Mouse (Mus musculus): ENCODE measurements around the gene Hao1.

Hao1 gene

DNA sequence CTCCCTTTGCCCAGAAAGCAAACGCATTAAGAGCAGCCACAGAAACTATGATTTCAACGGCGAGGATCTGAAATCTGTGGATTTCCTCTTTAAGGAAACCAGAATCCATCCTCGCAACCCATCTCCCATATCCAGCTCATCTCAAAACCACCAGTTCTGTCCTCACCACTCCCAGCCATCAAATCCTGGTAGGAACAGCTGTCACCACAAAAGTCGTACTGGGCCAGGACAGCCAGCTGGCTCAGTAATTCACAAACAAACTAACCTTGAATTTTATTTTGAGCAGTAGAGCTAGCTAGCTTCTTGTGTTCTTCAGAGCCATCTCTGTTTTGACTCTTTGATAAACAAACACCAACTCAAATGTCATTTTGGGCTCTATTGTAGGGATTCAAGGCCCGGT is 73.0 kb downstream of the Hao1 start:
- in situ Hi-C loops (cut with MboI, MseI), result loop anchor here (25.0 kb wide), 2 partner anchors 694 to 1444 kb away; no protein-coding TSS in a partner anchor

DNA sequence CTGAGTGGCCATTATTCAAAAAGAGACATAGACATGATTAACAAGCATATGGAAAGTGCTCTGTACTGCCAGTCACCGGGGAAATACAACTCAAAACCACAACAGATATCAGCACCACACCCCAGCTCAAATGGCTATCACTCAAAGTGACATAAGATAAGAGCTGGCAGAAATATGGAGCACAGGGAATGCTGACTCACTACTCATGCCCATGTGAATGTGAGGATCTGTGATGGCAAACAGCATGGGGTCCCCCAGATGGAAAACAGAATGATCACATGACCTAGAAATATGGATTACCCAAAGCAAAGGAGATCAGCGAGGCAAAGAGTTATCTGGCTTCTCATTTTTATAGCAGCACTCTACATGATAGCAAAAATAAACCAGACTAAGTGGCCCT is 89.0 kb downstream of the Hao1 start:
- in situ Hi-C loops (cut with MboI, MseI), result loop anchor here (5.0 kb wide), 1 partner anchor 918 kb away; no protein-coding TSS in a partner anchor

DNA sequence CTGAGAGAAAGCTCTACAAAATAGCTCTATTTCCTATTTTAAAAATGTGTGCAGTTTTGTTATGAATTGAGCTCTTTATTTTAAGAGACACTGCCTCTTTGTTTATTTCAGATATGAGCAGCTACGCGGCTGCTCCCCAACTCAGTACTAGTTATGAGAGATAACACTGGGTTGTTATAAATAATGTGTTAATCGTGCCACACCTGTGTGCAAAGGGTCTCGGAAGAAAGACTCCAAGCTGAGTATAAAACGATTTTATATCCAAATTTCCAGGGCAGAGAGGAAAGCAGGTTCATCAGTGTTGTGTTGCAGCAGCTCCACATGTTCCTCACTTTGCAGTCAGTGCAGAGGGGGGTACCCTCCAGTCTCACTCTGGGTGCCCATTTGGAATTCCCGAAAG is 91.8 kb downstream of the Hao1 start:
- in situ Hi-C loops (cut with MboI, MseI), result no loop called here

DNA sequence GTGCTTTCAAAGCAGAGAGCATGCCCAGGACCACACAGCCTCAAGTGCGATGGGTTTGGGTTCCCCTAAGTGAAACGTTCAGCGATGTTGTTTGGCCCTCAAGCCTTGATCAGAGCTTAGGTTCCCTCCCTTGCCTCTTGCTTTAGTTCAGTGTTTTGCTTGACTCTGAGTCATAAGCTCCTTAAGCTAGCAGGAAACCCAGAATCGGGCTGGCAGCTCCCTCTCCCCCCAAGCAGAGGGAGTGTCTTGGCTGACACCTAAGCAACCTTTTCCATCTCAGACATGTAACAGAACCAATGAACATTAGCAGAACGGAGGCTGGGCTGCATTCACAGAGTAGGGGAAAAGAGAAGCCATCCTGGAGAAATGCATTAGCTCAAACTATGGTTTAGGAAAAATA is 93.3 kb downstream of the Hao1 start:
- in situ Hi-C loops (cut with MboI, MseI), result no loop called here

DNA sequence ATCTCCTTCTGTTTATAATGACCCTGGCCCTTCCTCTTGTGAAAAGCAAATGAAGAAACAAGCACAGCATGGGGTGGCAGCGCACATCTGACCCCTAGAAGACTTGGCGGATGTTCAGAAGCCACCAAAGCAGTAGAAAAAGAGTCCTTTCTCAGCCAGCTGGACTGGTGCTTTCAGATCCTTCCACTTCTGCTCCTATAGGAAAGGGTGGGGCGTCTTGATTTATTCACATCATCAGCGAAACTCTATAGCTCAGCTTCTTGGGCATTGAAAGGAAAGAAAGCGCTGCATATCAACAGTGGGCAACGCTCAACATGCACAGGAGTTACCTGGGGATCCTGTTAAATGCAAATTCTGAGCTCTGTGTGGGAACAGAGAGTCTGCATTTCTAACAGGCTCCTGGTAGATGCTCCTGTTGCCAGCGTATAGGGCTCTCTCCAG is 98.1 kb downstream of the Hao1 start:
- in situ Hi-C loops (cut with MboI, MseI), result no loop called here

DNA sequence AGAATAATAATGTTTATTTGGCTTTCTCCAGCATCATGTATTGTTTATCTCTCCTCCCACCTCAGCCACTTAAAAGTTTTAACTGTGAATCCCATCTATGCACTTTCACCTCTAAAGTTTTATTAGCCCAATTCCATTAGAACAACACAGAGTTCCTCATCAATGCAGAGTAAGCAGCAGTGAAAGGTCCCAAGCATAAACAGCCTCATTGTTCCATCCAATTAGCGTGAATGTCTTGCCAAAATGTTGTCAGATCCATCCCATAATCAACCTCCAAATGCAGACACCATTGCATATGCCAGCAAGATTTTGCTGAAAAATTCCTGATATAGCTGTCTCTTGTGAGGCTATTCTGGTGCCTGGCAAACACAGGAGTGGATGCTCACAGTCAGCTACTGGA is 101.4 kb downstream of the Hao1 start:
- in situ Hi-C loops (cut with MboI, MseI), result no loop called here

DNA sequence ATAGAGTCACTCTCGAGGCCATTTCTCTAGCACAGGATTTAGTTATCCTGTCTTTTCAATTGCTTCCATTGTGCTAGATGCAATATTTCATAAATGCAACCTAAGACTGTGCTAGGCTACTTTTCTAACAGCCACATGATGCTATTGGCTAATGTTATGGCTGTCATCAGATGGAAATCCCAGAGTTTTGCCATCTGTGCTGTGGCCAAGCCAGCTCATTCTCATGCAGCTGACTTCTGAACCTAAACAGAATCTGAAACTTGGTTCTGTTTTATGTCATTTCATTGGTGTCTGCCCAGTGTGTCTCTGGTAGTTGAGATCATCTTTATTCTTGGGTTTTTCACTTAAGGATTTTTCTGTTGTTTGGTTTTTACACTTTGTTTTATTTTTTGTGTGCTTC is 103.2 kb downstream of the Hao1 start:
- in situ Hi-C loops (cut with MboI, MseI), result no loop called here
